Mouse (Mus musculus): ENCODE data around the gene Cttnbp2.
A peak's percentile ranks its signal among the peaks of the same experiment; 100 is the strongest.
"Not testable (repeated sequence)": the region's sequence is repeated elsewhere in the genome, so short reads cannot be mapped to it uniquely, and the experiment has no call there.

Cttnbp2 gene

GRCm38 (mm10) chr6:18411505-18412225 is 103.0 kb downstream of the Cttnbp2 start:
- DNase-seq = no peak

- no peak for DNase-seq
These were observed 106.2 kb downstream of the Cttnbp2 start for GRCm38 (mm10) chr6:18408445-18408844.

GRCm38 (mm10) chr6:18401066-18401674 is 113.5 kb downstream of the Cttnbp2 start:
- DNase-seq = no peak

- DNase-seq = no peak
These were observed 133.3 kb downstream of the Cttnbp2 start for GRCm38 (mm10) chr6:18381380-18381779.

- no peak for DNase-seq
These were observed 134.1 kb downstream of the Cttnbp2 start for GRCm38 (mm10) chr6:18380300-18381202.

GRCm38 (mm10) chr6:18377755-18378154 is 136.9 kb downstream of the Cttnbp2 start:
- DNase-seq = not testable (repeated sequence)

GRCm38 (mm10) chr6:18374744-18375143 is 139.9 kb downstream of the Cttnbp2 start:
- DNase-seq = no peak

GRCm38 (mm10) chr6:18373652-18374051 is 141.0 kb downstream of the Cttnbp2 start:
- no peak for DNase-seq

- peak; percentile 79 for DNase-seq
These were observed 142.0 kb downstream of the Cttnbp2 start for GRCm38 (mm10) chr6:18372447-18373228.

GRCm38 (mm10) chr6:18369723-18370122 is 144.9 kb downstream of the Cttnbp2 start:
- no peak for DNase-seq

GRCm38 (mm10) chr6:18369054-18369453 is 145.6 kb downstream of the Cttnbp2 start:
- DNase-seq = no peak

- DNase-seq = no peak
These were observed 152.4 kb downstream of the Cttnbp2 start for GRCm38 (mm10) chr6:18362232-18362631.

- DNase-seq = no peak
These were observed 153.7 kb downstream of the Cttnbp2 start for GRCm38 (mm10) chr6:18360955-18361354.

- DNase-seq = no peak
These were observed 154.5 kb downstream of the Cttnbp2 start for GRCm38 (mm10) chr6:18360154-18360553.

GRCm38 (mm10) chr6:18349153-18349858 is 165.3 kb downstream of the Cttnbp2 start:
- DNase-seq = no peak

- no peak for DNase-seq
These were observed 170.4 kb downstream of the Cttnbp2 start for GRCm38 (mm10) chr6:18344272-18344671.

GRCm38 (mm10) chr6:18338307-18338706 is 176.3 kb downstream of the Cttnbp2 start:
- DNase-seq = no peak

- DNase-seq = no peak
These were observed 179.2 kb downstream of the Cttnbp2 start for GRCm38 (mm10) chr6:18335393-18335792.

GRCm38 (mm10) chr6:18322950-18323349 is 191.7 kb downstream of the Cttnbp2 start:
- DNase-seq = no peak

All from lung, postnatal 4 days (tissue).